ENCODE assay signal across 8 mouse cellular contexts in the genomic region with DNA sequence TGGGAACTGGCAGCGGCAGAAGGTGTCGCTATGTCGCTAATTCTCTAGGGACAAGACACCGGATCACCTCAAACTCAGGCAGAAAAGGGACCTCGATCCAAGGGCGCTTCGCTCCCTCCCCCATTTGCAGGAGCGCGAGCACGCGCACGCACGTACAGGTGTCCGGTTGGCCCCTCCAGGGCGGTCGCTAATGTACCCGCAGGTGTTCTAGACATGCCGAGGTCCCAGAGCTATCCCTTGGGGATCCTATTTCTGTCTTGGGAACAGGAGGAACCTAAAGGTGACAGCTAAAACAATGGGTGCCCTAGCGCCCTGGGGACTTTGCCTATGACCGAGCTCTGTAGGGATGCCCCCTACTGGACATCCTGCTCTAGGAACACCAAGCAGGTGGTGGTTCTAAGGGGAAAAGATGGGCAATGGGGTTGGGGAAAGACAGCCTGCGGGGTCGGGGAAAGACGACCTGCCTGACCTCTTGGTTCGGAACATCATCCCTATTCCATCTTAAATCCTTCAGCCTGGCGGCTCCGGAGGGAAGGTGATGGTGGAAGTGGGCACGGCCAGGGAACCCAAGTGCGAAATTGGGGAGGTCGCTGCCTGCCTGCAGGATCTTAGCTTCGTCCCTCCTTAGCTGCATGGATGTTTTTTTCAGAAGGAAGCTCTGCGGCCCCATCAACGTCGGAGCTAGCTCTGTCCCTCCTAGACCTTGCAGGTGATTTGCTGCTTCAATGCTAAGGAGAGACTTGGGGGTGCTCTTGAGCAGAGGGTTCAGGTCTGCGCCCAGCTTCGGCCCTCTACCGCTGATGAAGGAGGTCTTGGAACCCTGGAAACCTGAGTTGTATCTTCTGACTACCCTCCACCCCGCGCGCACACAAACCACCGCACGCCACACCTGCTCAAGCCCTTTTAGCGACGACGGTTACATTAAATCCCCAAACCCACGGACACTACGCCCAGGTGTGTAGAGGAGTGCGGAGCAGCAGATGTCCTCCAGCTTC. TPM values are rescaled to one million over a fixed set of nuclear protein-coding genes. Genes with fewer than 3 reads are reported as not detected.
A peak's percentile ranks its signal among the peaks of the same experiment; 100 is the strongest.
DNase-seq lines count a peak whose midpoint lies in the region; ATAC-seq and TF ChIP-seq lines count a peak whose summit lies in the region.

No protein-coding gene starts in this region.

- peak overlapping the region; percentile 2; the same call in 1 of the 2 replicates for H3K9ac ChIP-seq in CH12.LX (ENCODE audit: insufficient read depth, low read depth)
- H3K9ac ChIP-seq in embryonic facial prominence, embryonic 13.5 days: no peak overlapping the region
- H3K9ac ChIP-seq in lung, embryonic 16.5 days (ENCODE audit: low read length): no peak overlapping the region; the same call in 1 of the 2 replicates
- H3K9ac ChIP-seq in stomach, embryonic 14.5 days (replicated peaks; ENCODE audit: low read depth, low read length): no peak overlapping the region

- no peak for ATAC-seq in CD4-positive, CD25-positive, alpha-beta regulatory T cell, adult 4 months
- no peak for ATAC-seq in embryonic facial prominence, embryonic 13.5 days (ENCODE audit: insufficient number of reproducible peaks, insufficient read depth, low FRiP score, low TSS enrichment, low read depth)
- ATAC-seq in lung, embryonic 16.5 days (ENCODE audit: low read depth): no peak
- no peak for ATAC-seq in stomach, embryonic 14.5 days (ENCODE audit: insufficient number of reproducible peaks, insufficient read depth, low FRiP score, low read depth)

- dilution Hi-C loops in CH12.LX (cut with MboI; ENCODE audit: extremely low pct_ligation_motif_present, extremely low pct_unique_long_range_greater_than_20kb, low sequenced_read_pairs): no loop called here

- H3K27ac ChIP-seq in CH12.LX (ENCODE audit: insufficient read depth, low read depth): no peak overlapping the region
- H3K27ac ChIP-seq in embryonic facial prominence, embryonic 13.5 days: no peak overlapping the region
- no peak overlapping the region for H3K27ac ChIP-seq in lung, embryonic 16.5 days (ENCODE audit: low read length)
- no peak overlapping the region for H3K27ac ChIP-seq in stomach, embryonic 14.5 days (ENCODE audit: low read length)

- peak overlapping the region; percentile 94 for H3K4me2 ChIP-seq in CH12.LX (ENCODE audit: insufficient read depth, low read depth, poor library complexity, severe bottlenecking)
- peak overlapping the region; percentile 87 for H3K4me2 ChIP-seq in embryonic facial prominence, embryonic 13.5 days
- peak overlapping the region; percentile 81 for H3K4me2 ChIP-seq in lung, embryonic 16.5 days (ENCODE audit: low read depth, low read length)
- peak overlapping the region; percentile 64 for H3K4me2 ChIP-seq in stomach, embryonic 14.5 days (replicated peaks; ENCODE audit: low read depth, low read length)

- TF ChIP-seq POLR2A in CH12.LX (IDR thresholded peaks at IDR 0.05; ENCODE audit: low read depth, low read length): no peak

- peaks cover 30% of the 10 kb centered on the region for H3K9me3 ChIP-seq in CH12.LX (replicated peaks; ENCODE audit: low read length)
- H3K9me3 ChIP-seq in embryonic facial prominence, embryonic 13.5 days: no peaks in the 10 kb centered on the region
- no peaks in the 10 kb centered on the region for H3K9me3 ChIP-seq in lung, embryonic 16.5 days (ENCODE audit: control insufficient read depth, low read length)
- H3K9me3 ChIP-seq in stomach, embryonic 14.5 days (ENCODE audit: control insufficient read depth, low read depth, low read length): no peaks in the 10 kb centered on the region

- H3K4me3 ChIP-seq in CH12.LX (replicated peaks in 1 of 3; ENCODE audit: low read depth in 2 of 3, low read length in 2 of 3, poor library complexity in 1 of 3): peak overlapping the region in 1 of 3 experiments; percentile 20
- H3K4me3 ChIP-seq in embryonic facial prominence, embryonic 13.5 days: peak overlapping the region; percentile 55
- H3K4me3 ChIP-seq in lung, embryonic 16.5 days (ENCODE audit: low read length): peak overlapping the region; percentile 43
- peak overlapping the region; percentile 20; the same call in 1 of the 2 replicates for H3K4me3 ChIP-seq in stomach, embryonic 14.5 days (ENCODE audit: low read depth, low read length)

- peak; percentile 18 for TF ChIP-seq RAD21 in CH12.LX (IDR thresholded peaks at IDR 0.05; ENCODE audit: low read depth, low read length)

- peak in 1 of 2 experiments; percentile 74; a peak in 2 of 4 replicates for TF ChIP-seq CTCF in CH12.LX (conservative IDR thresholded peaks at IDR 0.05 in 1 of 2, IDR thresholded peaks at IDR 0.05 in 1 of 2; ENCODE audit: low read depth in 2 of 2, low read length in 2 of 2)

- TF ChIP-seq EP300 in CH12.LX (IDR thresholded peaks at IDR 0.05; ENCODE audit: low read length): no peak

- DNase-seq in CD4-positive, CD25-positive, alpha-beta regulatory T cell, adult 2 months (ENCODE audit: low read depth, low spot score): peak; percentile 70
- peak; percentile 35 for DNase-seq in CH12.LX (ENCODE audit: extremely low read depth)
- DNase-seq in induced T-regulatory cell, adult 2 months (ENCODE audit: low read depth): peak; percentile 73
- DNase-seq in gastrocnemius, postnatal 10 days: no peak

- WGBS in embryonic facial prominence, embryonic 13.5 days: 2% methylated on average over 47 of the region's 47 CpGs
- 3% methylated on average over 47 of the region's 47 CpGs for WGBS in lung, embryonic 16.5 days
- WGBS in stomach, embryonic 14.5 days: 3% methylated on average over 47 of the region's 47 CpGs

- no peaks in the 10 kb centered on the region for H3K79me2 ChIP-seq in CH12.LX (replicated peaks; ENCODE audit: control insufficient read depth, extremely low read depth, insufficient read depth, poor library complexity, severe bottlenecking)

- peaks cover 28 to 67% of the 10 kb centered on the region in 2 experiments for H3K4me1 ChIP-seq in CH12.LX (ENCODE audit: control insufficient read depth in 1 of 2, insufficient read depth in 2 of 2)
- H3K4me1 ChIP-seq in embryonic facial prominence, embryonic 13.5 days: peaks cover 60% of the 10 kb centered on the region
- H3K4me1 ChIP-seq in lung, embryonic 16.5 days (replicated peaks; ENCODE audit: control insufficient read depth, insufficient read depth, low read length): peaks cover 57% of the 10 kb centered on the region
- peaks cover 23% of the 10 kb centered on the region for H3K4me1 ChIP-seq in stomach, embryonic 14.5 days (ENCODE audit: control insufficient read depth, insufficient read depth, low read length)

- peaks cover 98% of the 10 kb centered on the region for H3K27me3 ChIP-seq in CH12.LX (replicated peaks)
- peaks cover 87% of the 10 kb centered on the region for H3K27me3 ChIP-seq in embryonic facial prominence, embryonic 13.5 days
- H3K27me3 ChIP-seq in lung, embryonic 16.5 days (ENCODE audit: control insufficient read depth, insufficient read depth, low read depth, low read length): peaks cover 81% of the 10 kb centered on the region
- peaks cover 68% of the 10 kb centered on the region for H3K27me3 ChIP-seq in stomach, embryonic 14.5 days (ENCODE audit: control insufficient read depth, insufficient read depth, low read length)

- no peaks in the 10 kb centered on the region for H3K36me3 ChIP-seq in CH12.LX (replicated peaks in 1 of 2; ENCODE audit: control insufficient read depth in 1 of 2, insufficient read depth in 1 of 2, low read length in 1 of 2)
- H3K36me3 ChIP-seq in embryonic facial prominence, embryonic 13.5 days: no peaks in the 10 kb centered on the region
- H3K36me3 ChIP-seq in lung, embryonic 16.5 days (ENCODE audit: control insufficient read depth, insufficient read depth, low read length): no peaks in the 10 kb centered on the region
- no peaks in the 10 kb centered on the region for H3K36me3 ChIP-seq in stomach, embryonic 14.5 days (ENCODE audit: control insufficient read depth, insufficient read depth, low read length)

- in situ Hi-C loops in CH12.LX (cut with MboI; ENCODE audit: low pct_ligation_motif_present, low pct_unique_long_range_greater_than_20kb, low sequenced_read_pairs): loop anchor here (5.0 kb wide), 2 partner anchors 38 to 133 kb away; no protein-coding TSS in a partner anchor

TF ChIP-seq in CH12.LX, 34 proteins besides CTCF, POLR2A, EP300 and RAD21 (continues in another document):
- TF ChIP-seq E2F4 (IDR thresholded peaks at IDR 0.05; ENCODE audit: insufficient replicate concordance, low read depth, low read length): no peak
- TF ChIP-seq ZKSCAN1 (IDR thresholded peaks at IDR 0.05; ENCODE audit: borderline replicate concordance, low read depth, low read length): no peak
- TF ChIP-seq POLR2AphosphoS2 (IDR thresholded peaks at IDR 0.05; ENCODE audit: low read depth, low read length): no peak

RNA-seq across cellular contexts. Expression of a gene that starts 13.9 kb away (rescaled TPM):
- 1 to 10 TPM; 4.0 to 6.7 TPM for polyA plus RNA-seq in CD4-positive, CD25-positive, alpha-beta regulatory T cell, adult 4 months (2017; shearing (Covaris generic))
- total RNA-seq in CH12.LX (2012; rRNA removed) (8.5 and 10.2 TPM in 2 replicates), CH12.LX (2014; rRNA removed) (6.2 and 7.7 TPM in 2 replicates)
- polyA plus RNA-seq in CH12.LX (2012; ENCODE audit: insufficient read length, low read depth): 6.0 and 7.5 TPM in 2 replicates
- 6.8 and 10.7 TPM in 2 replicates for polyA plus RNA-seq in embryonic facial prominence, embryonic 13.5 days (2015; fragmentation: Nextera tagmentation; extraction: Ambion mirVana)
- polyA plus RNA-seq in lung, embryonic 16.5 days (2015; fragmentation: Nextera tagmentation; extraction: Ambion mirVana): 7.7 and 7.9 TPM in 2 replicates
- polyA plus RNA-seq in stomach, embryonic 14.5 days (2014; fragmentation: Nextera tagmentation; extraction: Ambion mirVana): 6.2 and 8.5 TPM in 2 replicates
- total RNA-seq in gastrocnemius, postnatal 10 days (2021): 1 to 10 TPM; 2.3 to 4.7 TPM

RNA-seq across cellular contexts. Expression of a gene that starts 31.4 kb away (rescaled TPM):
- 1 to 10 TPM; 1.7 to 3.7 TPM for polyA plus RNA-seq in CD4-positive, CD25-positive, alpha-beta regulatory T cell, adult 4 months (2017; shearing (Covaris generic))
- total RNA-seq in CH12.LX (2012; rRNA removed) (30.6 and 40.4 TPM in 2 replicates), CH12.LX (2014; rRNA removed) (11.4 and 15.0 TPM in 2 replicates)
- polyA plus RNA-seq in CH12.LX (2012; ENCODE audit: insufficient read length, low read depth): 26.0 and 29.8 TPM in 2 replicates
- polyA plus RNA-seq in embryonic facial prominence, embryonic 13.5 days (2015; fragmentation: Nextera tagmentation; extraction: Ambion mirVana): 13.0 and 14.4 TPM in 2 replicates
- 13.3 and 14.0 TPM in 2 replicates for polyA plus RNA-seq in lung, embryonic 16.5 days (2015; fragmentation: Nextera tagmentation; extraction: Ambion mirVana)
- polyA plus RNA-seq in stomach, embryonic 14.5 days (2014; fragmentation: Nextera tagmentation; extraction: Ambion mirVana): 7.0 and 8.2 TPM in 2 replicates
- 1 to 10 TPM; 6.2 to 9.1 TPM for total RNA-seq in gastrocnemius, postnatal 10 days (2021)

RNA-seq across cellular contexts. Expression of a gene that starts 31.9 kb away (rescaled TPM):
- polyA plus RNA-seq in CD4-positive, CD25-positive, alpha-beta regulatory T cell, adult 4 months (2017; shearing (Covaris generic)): 1 to 10 TPM; 1.4 to 1.5 TPM
- 10.9 and 15.5 TPM in 2 replicates for total RNA-seq in CH12.LX (2012; rRNA removed)
- total RNA-seq in CH12.LX (2014; rRNA removed): 2.6 and 2.8 TPM in 2 replicates
- 3.6 and 3.9 TPM in 2 replicates for polyA plus RNA-seq in CH12.LX (2012; ENCODE audit: insufficient read length, low read depth)
- 54.4 and 64.8 TPM in 2 replicates for polyA plus RNA-seq in embryonic facial prominence, embryonic 13.5 days (2015; fragmentation: Nextera tagmentation; extraction: Ambion mirVana)
- polyA plus RNA-seq in lung, embryonic 16.5 days (2015; fragmentation: Nextera tagmentation; extraction: Ambion mirVana): 27.4 and 30.5 TPM in 2 replicates
- 24.9 and 25.9 TPM in 2 replicates for polyA plus RNA-seq in stomach, embryonic 14.5 days (2014; fragmentation: Nextera tagmentation; extraction: Ambion mirVana)
- 1 to 10 TPM; 2.3 to 3.0 TPM for total RNA-seq in gastrocnemius, postnatal 10 days (2021)
